25 mouse cellular contexts compared by ENCODE assay signal in the genomic region with DNA sequence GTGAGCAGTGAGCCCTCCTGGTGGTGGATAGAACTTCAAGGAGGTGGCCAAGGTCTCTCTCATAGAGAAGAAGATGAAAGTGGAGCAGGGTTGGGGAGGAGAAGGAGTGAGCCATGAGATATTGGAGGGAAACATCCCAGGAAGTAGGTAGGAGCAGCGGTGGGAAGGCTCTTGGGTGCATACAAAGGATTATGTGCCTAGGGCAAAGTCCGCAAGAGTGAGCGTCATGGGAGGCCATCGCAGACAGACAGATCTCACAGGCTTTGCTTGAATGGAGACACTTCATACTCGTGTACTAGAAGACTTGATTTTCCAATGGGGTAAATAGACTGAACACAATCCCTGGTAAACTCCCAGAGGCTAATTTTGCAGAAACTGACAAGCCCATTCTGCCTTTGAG. TPM values are rescaled to one million over a fixed set of nuclear protein-coding genes. Genes with fewer than 3 reads are reported as not detected.
A peak's percentile ranks its signal among the peaks of the same experiment; 100 is the strongest.
DNase-seq lines count a peak whose midpoint lies in the region; ATAC-seq and TF ChIP-seq lines count a peak whose summit lies in the region.
"Had no signal": no experiment of that assay in that cellular context is flagged by ENCODE, and none has a peak within 500 bp of the region (broad histone marks: within the 10 kb centered on the region; RNA-seq: fewer than 3 reads in every experiment).

No protein-coding gene starts in this region.

- H3K27me3 ChIP-seq in heart, embryonic 10.5 days (ENCODE audit: insufficient read depth, poor library complexity, severe bottlenecking): no peaks in the 10 kb centered on the region
- no peaks in the 10 kb centered on the region for H3K27me3 ChIP-seq in heart, embryonic 11.5 days (ENCODE audit: control insufficient read depth, insufficient read depth, low read length)
- no peaks in the 10 kb centered on the region for H3K27me3 ChIP-seq in intestine, embryonic 15.5 days (replicated peaks)
- H3K27me3 ChIP-seq in intestine, embryonic 16.5 days (replicated peaks; ENCODE audit: control insufficient read depth, insufficient read depth, low read length): no peaks in the 10 kb centered on the region
- H3K27me3 ChIP-seq in small intestine, adult 2 months (ENCODE audit: control insufficient read depth, insufficient read depth, low read length): no peaks in the 10 kb centered on the region
- H3K27me3 ChIP-seq: embryonic facial prominence, embryonic 13.5 days; embryonic facial prominence, embryonic 15.5 days; forebrain, embryonic 12.5 days had no signal

- peak overlapping the region; percentile 10; the same call in 1 of the 2 replicates for H3K27ac ChIP-seq in heart, embryonic 10.5 days
- no peak overlapping the region for H3K27ac ChIP-seq in heart, embryonic 11.5 days (ENCODE audit: low read depth, low read length)
- H3K27ac ChIP-seq in intestine, embryonic 15.5 days: no peak overlapping the region
- peak overlapping the region; percentile 36; the same call in 1 of the 2 replicates for H3K27ac ChIP-seq in intestine, embryonic 16.5 days (ENCODE audit: low read length)
- H3K27ac ChIP-seq in small intestine, adult 2 months (ENCODE audit: insufficient read depth, low read depth, low read length): peak overlapping the region; percentile 47; the same call in 1 of the 2 replicates
- H3K27ac ChIP-seq: embryonic facial prominence, embryonic 13.5 days; embryonic facial prominence, embryonic 15.5 days; forebrain, embryonic 10.5 days; forebrain, embryonic 12.5 days had no signal

- H3K9me3 ChIP-seq in heart, embryonic 10.5 days: no peaks in the 10 kb centered on the region
- no peaks in the 10 kb centered on the region for H3K9me3 ChIP-seq in heart, embryonic 11.5 days (replicated peaks; ENCODE audit: control insufficient read depth, low read length)
- H3K9me3 ChIP-seq in intestine, embryonic 15.5 days: no peaks in the 10 kb centered on the region
- no peaks in the 10 kb centered on the region for H3K9me3 ChIP-seq in intestine, embryonic 16.5 days (ENCODE audit: control insufficient read depth, low read length)
- H3K9me3 ChIP-seq: embryonic facial prominence, embryonic 13.5 days; embryonic facial prominence, embryonic 15.5 days; forebrain, embryonic 10.5 days; forebrain, embryonic 12.5 days had no signal

- no peak for ATAC-seq in heart, embryonic 11.5 days (replicated peaks; ENCODE audit: insufficient number of reproducible peaks, low FRiP score, low TSS enrichment)
- 0 out of 2 replicates have a peak, but pooled peaks have one; percentile 27 for ATAC-seq in intestine, embryonic 15.5 days
- ATAC-seq in intestine, embryonic 16.5 days: peak; percentile 41; the same call in 1 of the 2 replicates
- ATAC-seq: activated CD4-positive, CD25-positive, alpha-beta regulatory T cell, adult 4 months; forebrain, embryonic 14.5 days; forebrain, embryonic 16.5 days had no signal

- peaks cover 5% of the 10 kb centered on the region; the same call in 1 of the 2 replicates for H3K36me3 ChIP-seq in heart, embryonic 10.5 days
- H3K36me3 ChIP-seq in heart, embryonic 11.5 days (ENCODE audit: control insufficient read depth, insufficient read depth, low read length): no peaks in the 10 kb centered on the region
- H3K36me3 ChIP-seq in intestine, embryonic 15.5 days: no peaks in the 10 kb centered on the region
- no peaks in the 10 kb centered on the region for H3K36me3 ChIP-seq in intestine, embryonic 16.5 days (ENCODE audit: control insufficient read depth, insufficient read depth, low read length)
- H3K36me3 ChIP-seq in small intestine, adult 2 months (ENCODE audit: control insufficient read depth, insufficient read depth, low read length): peaks cover 2% of the 10 kb centered on the region; the same call in 1 of the 2 replicates

- TF ChIP-seq POLR2A in small intestine, adult 2 months (IDR thresholded peaks at IDR 0.05; ENCODE audit: low read depth, low read length): no peak

- H3K4me2 ChIP-seq in heart, embryonic 11.5 days: no peak overlapping the region
- H3K4me2 ChIP-seq in intestine, embryonic 15.5 days (replicated peaks): no peak overlapping the region
- H3K4me2 ChIP-seq in intestine, embryonic 16.5 days (ENCODE audit: low read depth, low read length): no peak overlapping the region
- H3K4me2 ChIP-seq: embryonic facial prominence, embryonic 13.5 days; embryonic facial prominence, embryonic 15.5 days; forebrain, embryonic 12.5 days had no signal

- peaks cover 33% of the 10 kb centered on the region for H3K4me1 ChIP-seq in heart, embryonic 10.5 days
- peaks cover 18% of the 10 kb centered on the region for H3K4me1 ChIP-seq in heart, embryonic 11.5 days (ENCODE audit: control insufficient read depth, insufficient read depth, low read length)
- H3K4me1 ChIP-seq in intestine, embryonic 15.5 days (replicated peaks): peaks cover 19% of the 10 kb centered on the region
- H3K4me1 ChIP-seq in intestine, embryonic 16.5 days (ENCODE audit: control insufficient read depth, insufficient read depth, low read length): peaks cover 20% of the 10 kb centered on the region
- H3K4me1 ChIP-seq in small intestine, adult 2 months (ENCODE audit: control insufficient read depth, insufficient read depth, insufficient read length, low read length): peaks cover 29% of the 10 kb centered on the region; the same call in 1 of the 2 replicates
- H3K4me1 ChIP-seq: embryonic facial prominence, embryonic 13.5 days; embryonic facial prominence, embryonic 15.5 days had no signal

- no peak for DNase-seq in heart, embryonic 10.5 days (ENCODE audit: low spot score)
- DNase-seq in urinary bladder, postnatal 36 days (ENCODE audit: low spot score in 2 of 2): no peak
- no peak for DNase-seq in embryo, embryonic 10 days (ENCODE audit: low spot score)
- DNase-seq in T-cell, adult 2 months (ENCODE audit: low spot score): no peak
- DNase-seq: adrenal gland, adult 8-10 months; adrenal gland, postnatal 14 days; adrenal gland, postnatal 36 days; cerebellum, adult 11-12 months; cerebellum, adult 2 months; cerebellum, adult 9-10 months; cerebellum, postnatal 10 days; cerebellum, postnatal 25 days; embryo, embryonic 11 days had no signal

- WGBS in heart, embryonic 10.5 days: 88% methylated on average over 5 of the region's 5 CpGs
- WGBS in heart, embryonic 11.5 days (ENCODE audit: insufficient replicate concordance): 93% methylated on average over 5 of the region's 5 CpGs
- whole genome bisulfite sequencing in intestine, embryonic 15.5 days: 79% methylated on average over 5 of the region's 5 CpGs
- 75% methylated on average over 5 of the region's 5 CpGs for WGBS in intestine, embryonic 16.5 days
- 37% methylated on average over 5 of the region's 5 CpGs for WGBS in small intestine, adult 2 months

- no peak overlapping the region for H3K9ac ChIP-seq in heart, embryonic 11.5 days (ENCODE audit: low read depth, low read length)
- H3K9ac ChIP-seq in intestine, embryonic 15.5 days: no peak overlapping the region
- H3K9ac ChIP-seq in intestine, embryonic 16.5 days (ENCODE audit: low read depth, low read length): no peak overlapping the region
- H3K9ac ChIP-seq: embryonic facial prominence, embryonic 13.5 days; embryonic facial prominence, embryonic 15.5 days; forebrain, embryonic 12.5 days had no signal

- H3K4me3 ChIP-seq in heart, embryonic 10.5 days: no peak overlapping the region
- H3K4me3 ChIP-seq in heart, embryonic 11.5 days (ENCODE audit: low read depth, low read length): no peak overlapping the region
- no peak overlapping the region for H3K4me3 ChIP-seq in intestine, embryonic 15.5 days (replicated peaks)
- H3K4me3 ChIP-seq in intestine, embryonic 16.5 days (ENCODE audit: low read length): no peak overlapping the region
- H3K4me3 ChIP-seq in small intestine, adult 2 months (ENCODE audit: low read depth, low read length): no peak overlapping the region
- H3K4me3 ChIP-seq: embryonic facial prominence, embryonic 13.5 days; embryonic facial prominence, embryonic 15.5 days; erythroblast, embryonic 14.5 days; forebrain, embryonic 10.5 days; forebrain, embryonic 12.5 days had no signal

- TF ChIP-seq CTCF in small intestine, adult 2 months (IDR thresholded peaks at IDR 0.05; ENCODE audit: extremely low read depth, insufficient read length, insufficient replicate concordance, low read depth, low read length): no peak

RNA-seq across cellular contexts. Expression of a gene that starts 11.2 kb away (rescaled TPM):
- polyA plus RNA-seq in heart, embryonic 10.5 days (2016; fragmentation: Nextera tagmentation; extraction: Ambion mirVana): 29.4 and 31.3 TPM in 2 replicates
- 25.8 and 30.1 TPM in 2 replicates for polyA plus RNA-seq in heart, embryonic 11.5 days (2014; fragmentation: Nextera tagmentation; extraction: Ambion mirVana)
- 23.6 and 25.7 TPM in 2 replicates for polyA plus RNA-seq in intestine, embryonic 15.5 days (2015; fragmentation: Nextera tagmentation; extraction: Ambion mirVana)
- polyA plus RNA-seq in intestine, embryonic 16.5 days (2015; fragmentation: Nextera tagmentation; extraction: Ambion mirVana): 24.9 and 26.8 TPM in 2 replicates
- polyA plus RNA-seq in small intestine, adult 2 months (2012; rRNA removed): 0.86 and 1.1 TPM in 2 replicates

RNA-seq across cellular contexts. Expression of a gene that starts 14.6 kb away (rescaled TPM):
- 21.1 and 27.4 TPM in 2 replicates for polyA plus RNA-seq in heart, embryonic 10.5 days (2016; fragmentation: Nextera tagmentation; extraction: Ambion mirVana)
- 22.0 and 22.2 TPM in 2 replicates for polyA plus RNA-seq in heart, embryonic 11.5 days (2014; fragmentation: Nextera tagmentation; extraction: Ambion mirVana)
- polyA plus RNA-seq in intestine, embryonic 15.5 days (2015; fragmentation: Nextera tagmentation; extraction: Ambion mirVana): 35.0 and 35.2 TPM in 2 replicates
- polyA plus RNA-seq in intestine, embryonic 16.5 days (2015; fragmentation: Nextera tagmentation; extraction: Ambion mirVana): 30.8 and 31.8 TPM in 2 replicates
- 1.6 and 1.9 TPM in 2 replicates for polyA plus RNA-seq in small intestine, adult 2 months (2012; rRNA removed)

RNA-seq across cellular contexts. Expression of a gene that starts 43.1 kb away (rescaled TPM):
- 7.6 and 9.3 TPM in 2 replicates for polyA plus RNA-seq in heart, embryonic 10.5 days (2016; fragmentation: Nextera tagmentation; extraction: Ambion mirVana)
- polyA plus RNA-seq in heart, embryonic 11.5 days (2014; fragmentation: Nextera tagmentation; extraction: Ambion mirVana): 8.4 and 9.9 TPM in 2 replicates
- 8.0 and 8.1 TPM in 2 replicates for polyA plus RNA-seq in intestine, embryonic 15.5 days (2015; fragmentation: Nextera tagmentation; extraction: Ambion mirVana)
- polyA plus RNA-seq in intestine, embryonic 16.5 days (2015; fragmentation: Nextera tagmentation; extraction: Ambion mirVana): 8.1 and 8.6 TPM in 2 replicates
- polyA plus RNA-seq in small intestine, adult 2 months (2012; rRNA removed): 0.51 and 1.4 TPM in 2 replicates

Comparison
In these comparisons a context has a peak if more than half of its experiments do, and no peak if none do; other contexts are left out.
1. H3K27ac ChIP-seq: peak in heart, embryonic 10.5 days (single experiment), intestine, embryonic 16.5 days (single experiment) and small intestine, adult 2 months (single experiment); none in heart, embryonic 11.5 days (single experiment) and intestine, embryonic 15.5 days (single experiment).
2. RNA of a gene that starts 11.2 kb away (polyA plus RNA-seq): 29.4 to 31.3 TPM in heart, embryonic 10.5 days, 24.9 to 26.8 TPM in intestine, embryonic 16.5 days, 25.8 to 30.1 TPM in heart, embryonic 11.5 days and 23.6 to 25.7 TPM in intestine, embryonic 15.5 days; 0.86 to 1.1 TPM in small intestine, adult 2 months; every median in the first group is over 10 times any median in the second.